Mouse (Mus musculus) MEL (cell line): ENCODE measurements around the gene Uba5. TPM values are rescaled to one million over a fixed set of nuclear protein-coding genes. Genes with fewer than 3 reads are reported as not detected.

Experiments used
- DNase-seq: peaks from one replicate; pipeline ENCODE4 v3.0.0; 2011; ENCODE audit warnings: low read depth, low spot score
- H3K27ac ChIP-seq: 2 replicates; pipeline ENCODE4 v1.5.1; 2012; ENCODE audit warnings: low read depth, mild to moderate bottlenecking, control low read depth, low read length, moderate library complexity; ENCODE audit not compliant: control insufficient read depth
- H3K27me3 ChIP-seq, 2 experiments: fragments of 150-350 bp in 1 of 2; sonication (generic) in 1 of 2; 2 replicates each; pipeline ENCODE4 v1.6.1; 2012; ENCODE audit warnings: low read length in 2 of 2, mild to moderate bottlenecking in 2 of 2, improper control_type of control experiment in 1 of 2, moderate library complexity in 1 of 2; ENCODE audit not compliant: insufficient read depth in 2 of 2, control insufficient read depth in 1 of 2
- H3K36me3 ChIP-seq, 2 experiments: 2 replicates each; pipeline ENCODE4 v1.6.1; 2012 to 2014; ENCODE audit warnings: low read length in 2 of 2, improper control_type of control experiment in 1 of 2, inconsistent platforms in 1 of 2, mild to moderate bottlenecking in 1 of 2; ENCODE audit not compliant: insufficient read depth in 2 of 2, control insufficient read depth in 1 of 2
- H3K4me1 ChIP-seq, 2 experiments: fragments of 150-350 bp in 1 of 2; sonication (generic) in 1 of 2; 2 replicates each; pipeline ENCODE4 v1.6.1; 2012; ENCODE audit warnings: low read length in 2 of 2, improper control_type of control experiment in 1 of 2, mild to moderate bottlenecking in 1 of 2; ENCODE audit not compliant: insufficient read depth in 2 of 2, control insufficient read depth in 1 of 2
- H3K4me3 ChIP-seq, 2 experiments: fragments of 150-350 bp in 1 of 2; sonication (generic) in 1 of 2; 2 replicates each; pipeline ENCODE4 v1.5.1; 2012; ENCODE audit warnings: low read depth in 2 of 2, low read length in 2 of 2, mild to moderate bottlenecking in 2 of 2, moderate library complexity in 2 of 2, control low read depth in 1 of 2, improper control_type of control experiment in 1 of 2; ENCODE audit not compliant: control insufficient read depth in 1 of 2, insufficient read depth in 1 of 2
- H3K79me2 ChIP-seq: 2 replicates; pipeline ENCODE4 v1.6.1; 2012; ENCODE audit warnings: mild to moderate bottlenecking, low read length, moderate library complexity; ENCODE audit not compliant: control insufficient read depth, poor library complexity, insufficient read depth
- H3K9ac ChIP-seq: 2 replicates; pipeline ENCODE4 v1.6.1; 2012; ENCODE audit warnings: low read depth, mild to moderate bottlenecking, control low read depth, low read length, moderate library complexity; ENCODE audit not compliant: control insufficient read depth, poor library complexity, severe bottlenecking
- H3K9me3 ChIP-seq: fragments of 150-350 bp; sonication (generic); replicated peaks from 2 replicates; pipeline ENCODE4 v1.6.1; 2012; ENCODE audit warnings: mild to moderate bottlenecking, low read length, improper control_type of control experiment, moderate library complexity; ENCODE audit not compliant: insufficient read depth
- CTCF ChIP-seq, 3 experiments: IDR thresholded peaks in 2 of 3; conservative IDR thresholded peaks in 1 of 3; 2 replicates each; pipeline ENCODE4 v1.5.1; 2011 to 2012; ENCODE audit warnings: low read length in 3 of 3, low read depth in 2 of 3, mild to moderate bottlenecking in 2 of 3, improper control_type of control experiment in 1 of 3, inconsistent platforms in 1 of 3, mixed read lengths in 1 of 3, moderate library complexity in 1 of 3; ENCODE audit not compliant: control insufficient read depth in 1 of 3, insufficient read depth in 1 of 3, poor library complexity in 1 of 3, severe bottlenecking in 1 of 3
- ELF1 ChIP-seq: IDR thresholded peaks from 2 replicates; pipeline ENCODE4 v1.6.1; 2014; ENCODE audit warnings: low read depth, mild to moderate bottlenecking, inconsistent platforms, low read length, improper control_type of control experiment, moderate library complexity
- ETS1 ChIP-seq: IDR thresholded peaks from 2 replicates; pipeline ENCODE4 v1.6.1; 2012; ENCODE audit warnings: low read depth, mild to moderate bottlenecking, inconsistent platforms, low read length, improper control_type of control experiment, moderate library complexity
- GABPA ChIP-seq: IDR thresholded peaks from 2 replicates; pipeline ENCODE4 v1.6.1; 2012; ENCODE audit warnings: low read depth, mild to moderate bottlenecking, inconsistent platforms, low read length, improper control_type of control experiment, moderate library complexity
- GATA1 ChIP-seq: IDR thresholded peaks from 2 replicates; pipeline ENCODE4 v1.6.1; 2011; ENCODE audit warnings: low read depth, low read length, improper control_type of control experiment
- KAT2A ChIP-seq: conservative IDR thresholded peaks from 2 replicates; pipeline ENCODE4 v1.6.1; 2012; ENCODE audit warnings: low read depth, low read length, improper control_type of control experiment, inconsistent platforms
- MAFK ChIP-seq: IDR thresholded peaks from 2 replicates; pipeline ENCODE4 v1.6.1; 2011; ENCODE audit warnings: low read depth, mild to moderate bottlenecking, low read length, improper control_type of control experiment, borderline replicate concordance
- MAX ChIP-seq: IDR thresholded peaks from 2 replicates; pipeline ENCODE4 v1.6.1; 2011; ENCODE audit warnings: low read length, improper control_type of control experiment
- MXI1 ChIP-seq: IDR thresholded peaks from 2 replicates; pipeline ENCODE4 v1.6.1; 2011; ENCODE audit warnings: mild to moderate bottlenecking, low read depth, low read length, improper control_type of control experiment
- MYC ChIP-seq: IDR thresholded peaks from 2 replicates; pipeline ENCODE4 v1.6.1; 2011; ENCODE audit warnings: low read depth, mild to moderate bottlenecking, low read length, improper control_type of control experiment, moderate library complexity
- NELFE ChIP-seq: IDR thresholded peaks from 2 replicates; pipeline ENCODE4 v1.6.1; 2011; ENCODE audit warnings: low read depth, low read length, improper control_type of control experiment
- NRF1 ChIP-seq: IDR thresholded peaks from 2 replicates; pipeline ENCODE4 v1.6.1; 2014; ENCODE audit warnings: low read depth, mild to moderate bottlenecking, inconsistent platforms, low read length, improper control_type of control experiment, moderate library complexity; ENCODE audit not compliant: poor library complexity, insufficient read depth, severe bottlenecking
- POLR2AphosphoS2 ChIP-seq: IDR thresholded peaks from 2 replicates; pipeline ENCODE4 v1.6.1; 2011; ENCODE audit warnings: low read length, improper control_type of control experiment
- POLR2AphosphoS5 ChIP-seq: IDR thresholded peaks from 2 replicates; pipeline ENCODE4 v1.6.1; 2012; ENCODE audit warnings: low read depth, borderline replicate concordance, mild to moderate bottlenecking, inconsistent platforms, low read length, moderate library complexity, mixed read lengths
- RCOR1 ChIP-seq: IDR thresholded peaks from 2 replicates; pipeline ENCODE4 v1.6.1; 2012; ENCODE audit warnings: low read depth, mild to moderate bottlenecking, inconsistent platforms, low read length, improper control_type of control experiment
- TAL1 ChIP-seq: IDR thresholded peaks from 2 replicates; pipeline ENCODE4 v1.6.1; 2012; ENCODE audit warnings: mild to moderate bottlenecking, inconsistent platforms, low read length, moderate library complexity, mixed read lengths
- TBP ChIP-seq: IDR thresholded peaks from 2 replicates; pipeline ENCODE4 v1.8.0; 2011; ENCODE audit warnings: low read depth, low read length, improper control_type of control experiment
- UBTF ChIP-seq: IDR thresholded peaks from 2 replicates; pipeline ENCODE4 v1.6.1; 2012; ENCODE audit warnings: low read depth, mild to moderate bottlenecking, inconsistent platforms, low read length, improper control_type of control experiment, moderate library complexity, borderline replicate concordance; ENCODE audit not compliant: insufficient read depth
- ZC3H11A ChIP-seq: IDR thresholded peaks from 2 replicates; pipeline ENCODE4 v1.6.1; 2012; ENCODE audit warnings: low read depth, mild to moderate bottlenecking, inconsistent platforms, low read length, improper control_type of control experiment
- ZMIZ1 ChIP-seq: IDR thresholded peaks from 2 replicates; pipeline ENCODE4 v1.6.1; 2012; ENCODE audit warnings: low read depth, mild to moderate bottlenecking, inconsistent platforms, low read length, improper control_type of control experiment, moderate library complexity
- polyA plus RNA-seq, 2 experiments: library from polyadenylated mRNA; stranded (reverse) in 1 of 2; unstranded in 1 of 2; fragments of >175 nt in 1 of 2; fragments of >200 nt in 1 of 2; gene quantifications; 2 replicates each; pipeline versions ENCODE4 v1.2.1 to v1.2.4; 2012; ENCODE audit warnings: low replicate concordance in 2 of 2, low read depth in 1 of 2; ENCODE audit not compliant: insufficient read length in 2 of 2, insufficient read depth in 1 of 2, missing spikeins in 1 of 2
- total RNA-seq: library from RNA; depleted of rRNA; stranded (reverse); fragments of 300-350 nt; gene quantifications from 2 replicates; pipeline ENCODE4 v1.2.3, GENCODE M21; 2012

Gene Uba5
- total and polyA plus RNA-seq, 3 experiments = 30.8 to 35.5 TPM; not detected in 1

DNA sequence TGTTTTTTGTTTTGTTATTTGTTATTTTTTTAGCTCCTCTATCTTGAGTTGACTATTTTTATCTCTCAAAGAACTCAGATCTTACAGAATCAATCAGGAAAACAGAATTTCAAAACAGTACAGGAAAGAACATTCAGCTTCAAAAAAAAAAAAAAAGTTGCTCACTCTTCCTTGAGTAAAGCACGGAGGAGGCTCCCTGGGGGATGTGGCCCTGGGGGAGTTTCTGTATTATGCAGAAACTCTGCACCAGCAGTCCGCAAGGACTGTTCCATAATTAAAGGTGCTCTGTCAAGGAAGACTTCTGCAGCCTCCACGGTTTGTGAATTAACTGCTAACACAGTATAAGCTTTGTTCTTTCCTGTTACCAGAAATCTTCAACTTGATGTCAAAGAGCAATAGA is 38.5 kb upstream of the Uba5 start:
- no peak for TF ChIP-seq MYC
- TF ChIP-seq TAL1 = no peak
- TF ChIP-seq KAT2A = no peak
- no peak for TF ChIP-seq ZC3H11A
- TF ChIP-seq ZMIZ1 = no peak
- TF ChIP-seq UBTF = no peak
- TF ChIP-seq NELFE = no peak
- Histone ChIP-seq H3K27ac (no peak overlapping the region), H3K9ac (no peak overlapping the region), H3K36me3 (no peaks in the 10 kb centered on the region), H3K79me2 (no peaks in the 10 kb centered on the region), H3K27me3 (no peaks in the 10 kb centered on the region), H3K4me1 (no peaks in the 10 kb centered on the region), H3K4me3 (no peak overlapping the region), H3K9me3 (no peaks in the 10 kb centered on the region)
- no peak for DNase-seq

DNA sequence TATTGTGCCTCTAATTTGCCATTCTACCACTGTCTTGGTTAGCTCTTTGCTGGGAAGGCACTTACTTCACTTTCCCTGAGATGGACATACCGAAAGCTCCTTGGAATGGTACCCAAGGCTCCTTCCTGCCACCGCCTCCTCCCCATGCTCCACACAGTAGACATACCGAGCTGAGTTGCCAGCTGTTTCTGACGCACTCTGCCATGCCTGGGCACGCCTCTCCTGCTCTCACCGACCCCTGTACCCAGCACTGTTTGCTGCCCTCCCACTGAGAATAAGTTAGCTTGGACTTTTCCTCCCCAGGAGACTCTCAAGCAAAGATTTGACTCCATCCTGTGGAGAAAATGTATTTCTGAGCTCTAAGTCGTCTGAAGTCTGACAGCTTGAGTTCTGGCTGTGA is 37.9 kb upstream of the Uba5 start:
- no peaks in the 10 kb centered on the region for H3K9me3 ChIP-seq
- no peak for DNase-seq
- H3K79me2 ChIP-seq = no peaks in the 10 kb centered on the region
- H3K27me3 ChIP-seq = no peaks in the 10 kb centered on the region
- H3K4me1 ChIP-seq = no peaks in the 10 kb centered on the region
- no peak overlapping the region for H3K9ac ChIP-seq
- H3K27ac ChIP-seq = no peak overlapping the region
- no peaks in the 10 kb centered on the region for H3K36me3 ChIP-seq
- TF ChIP-seq POLR2AphosphoS2 (no peak), ETS1 (no peak), TAL1 (no peak), NRF1 (no peak), GATA1 (no peak), ELF1 (no peak), MAX (no peak), MAFK (no peak), MXI1 (no peak), MYC (no peak), GABPA (no peak), TBP (no peak), RCOR1 (no peak), CTCF (IDR thresholded peaks at IDR 0.05 in 2 of 3, conservative IDR thresholded peaks at IDR 0.05 in 1 of 3; ENCODE audit: control insufficient read depth in 1 of 3, insufficient read depth in 1 of 3, low read depth in 2 of 3, low read length in 3 of 3, poor library complexity in 1 of 3, severe bottlenecking in 1 of 3) (no peak), POLR2AphosphoS5 (no peak)
- no peak overlapping the region for H3K4me3 ChIP-seq
